Mouse (Mus musculus) ovary, adult 2 months (tissue): ENCODE measurements around the gene Pqlc3. TPM values are rescaled to one million over a fixed set of nuclear protein-coding genes. Genes with fewer than 3 reads are reported as not detected.

Experiments used
- polyA plus RNA-seq: library from polyadenylated mRNA; depleted of rRNA; stranded (reverse); fragments of >200 nt; gene quantifications from 2 replicates; pipeline ENCODE4 v1.2.3, GENCODE M21; 2012; rRNA removed

Pqlc3 gene
- 31.6 and 32.5 TPM in 2 replicates for polyA plus RNA-seq

DNA sequence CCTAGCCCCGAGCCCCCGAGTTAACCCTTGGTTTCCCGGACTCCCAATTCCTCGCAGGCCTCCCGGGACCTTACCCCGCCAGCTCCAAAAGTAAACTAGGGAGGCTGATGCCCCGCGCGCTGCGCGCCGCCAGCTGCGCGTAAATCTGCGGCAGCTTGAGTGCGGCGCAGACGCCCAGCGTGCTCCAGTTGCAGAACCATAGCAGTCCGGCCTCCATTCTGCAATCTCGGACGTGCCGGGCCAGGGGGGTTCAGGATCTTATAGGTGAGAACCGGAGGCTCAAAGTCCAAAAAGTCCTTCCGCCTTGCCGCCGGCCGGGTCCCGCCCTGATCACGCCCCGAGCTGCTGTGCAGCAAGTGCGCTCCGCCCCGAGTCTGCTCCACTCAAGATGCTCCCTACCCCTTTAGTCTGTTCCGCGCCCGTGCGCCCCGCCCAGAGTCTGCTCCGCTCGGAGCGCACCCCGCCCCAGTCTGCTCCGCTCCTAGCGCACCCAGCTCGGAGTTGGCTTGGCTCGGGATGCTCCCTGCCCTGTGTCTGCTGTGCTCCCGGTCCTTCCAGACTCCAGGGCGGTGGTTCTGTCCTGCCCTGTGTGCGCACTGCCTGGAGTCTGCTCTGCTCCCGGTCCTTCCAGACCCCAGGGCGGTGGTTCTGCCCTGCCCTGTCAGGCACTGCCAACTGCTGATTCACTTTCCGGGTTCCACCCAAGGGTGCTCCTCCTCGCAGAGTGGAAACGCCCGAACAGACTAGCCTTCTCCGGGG, at the start of gene Pqlc3:
TSS of gene Pqlc3 (minus strand) at position 670 of the 759 bp plus-strand sequence.

DNA sequence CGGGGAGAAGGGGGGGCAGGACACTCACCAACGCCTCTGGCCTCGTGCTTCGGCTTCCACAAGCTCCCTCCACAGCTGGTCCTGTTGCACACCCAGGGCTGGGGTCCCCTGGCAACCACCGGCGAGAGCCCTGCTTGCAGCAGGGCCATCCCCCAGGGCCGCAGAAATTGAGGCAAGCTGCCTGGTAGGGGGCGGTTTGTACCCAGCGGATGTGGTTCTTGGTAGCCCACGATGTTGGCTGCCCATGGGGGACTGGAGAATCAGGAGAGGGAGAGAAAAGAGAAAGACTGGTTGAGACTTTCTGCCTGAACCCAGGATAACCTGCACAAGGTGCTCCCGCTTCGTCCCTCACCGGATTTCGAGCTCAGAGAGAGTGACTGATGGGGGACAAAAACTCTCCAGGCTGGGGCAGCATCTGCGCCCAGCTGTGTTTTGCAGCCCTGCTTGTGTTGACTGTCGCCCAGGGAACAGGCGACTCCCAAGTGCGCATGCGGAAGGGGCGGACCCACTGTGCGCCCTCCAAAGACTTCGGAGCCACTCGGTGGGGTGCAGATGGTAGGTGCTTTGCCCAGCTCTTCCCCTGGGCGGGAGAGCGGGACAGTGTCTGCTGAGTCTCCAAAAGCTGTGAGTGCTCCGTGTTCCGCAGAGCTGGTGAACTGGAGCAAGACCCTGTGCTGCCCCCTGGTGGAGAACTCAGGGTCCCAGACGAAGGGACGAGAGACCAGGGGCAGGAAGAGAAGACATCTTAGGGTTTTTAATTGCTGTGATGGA, 11.1 kb upstream of the Pqlc3 start, which contains the start of gene 2410004P03Rik:
TSS of gene 2410004P03Rik (minus strand) at position 628 of the 771 bp plus-strand sequence.

Other genes with a start within 250 kb of the Pqlc3 start
- gene Greb1, start 199.5 kb downstream of the Pqlc3 start, polyA plus RNA-seq: 306 and 348 TPM in 2 replicates
- gene E2f6, start 189.4 kb downstream of the Pqlc3 start, polyA plus RNA-seq: 25.3 and 31.2 TPM in 2 replicates
- 3.9 and 4.0 TPM in 2 replicates for gene Rock2, start 105.5 kb downstream of the Pqlc3 start, polyA plus RNA-seq
- gene 2410004P03Rik, start 11.3 kb upstream of the Pqlc3 start, polyA plus RNA-seq: 16.4 and 17.5 TPM in 2 replicates
- 4.0 and 6.3 TPM in 2 replicates for gene Kcnf1, start 176.5 kb upstream of the Pqlc3 start, polyA plus RNA-seq